Mouse (Mus musculus): ENCODE data around the gene Elmod2. TPM values are rescaled to one million over a fixed set of nuclear protein-coding genes. Genes with fewer than 3 reads are reported as not detected.

Gene Elmod2
- polyA plus RNA-seq, 1 experiment from 2014 or later: 16.3 TPM

GRCm38 (mm10) chr8:83272464-83272863, 59.8 kb downstream of the Elmod2 start:
- no peak for ATAC-seq (replicated peaks; ENCODE audit: low FRiP score)

GRCm38 (mm10) chr8:83271172-83271571, 61.1 kb downstream of the Elmod2 start:
- Histone ChIP-seq H3K4me3 (replicated peaks) (no peak overlapping the region), H3K4me1 (0 out of 2 replicates have a peak, but pooled peaks cover 2% of the 10 kb centered on the region), H3K36me3 (peaks cover 2% of the 10 kb centered on the region; the same call in 1 of the 2 replicates), H3K27ac (no peak overlapping the region), H3K4me2 (no peak overlapping the region), H3K27me3 (no peaks in the 10 kb centered on the region), H3K9me3 (replicated peaks) (no peaks in the 10 kb centered on the region), H3K9ac (no peak overlapping the region)
- whole genome bisulfite sequencing: 94% methylated on average over 14 of the region's 14 CpGs
- no peak for ATAC-seq (replicated peaks; ENCODE audit: low FRiP score)

More at GRCm38 (mm10) chr8:83272464-83272863, 59.8 kb downstream of the Elmod2 start:
- H3K9ac ChIP-seq: no peak overlapping the region
- H3K27ac ChIP-seq: no peak overlapping the region
- 0 out of 2 replicates have a peak, but pooled peaks cover 2% of the 10 kb centered on the region for H3K4me1 ChIP-seq
- no peaks in the 10 kb centered on the region for H3K27me3 ChIP-seq
- H3K4me2 ChIP-seq: no peak overlapping the region
- no peaks in the 10 kb centered on the region; the same call in 1 of the 2 replicates for H3K36me3 ChIP-seq
- H3K9me3 ChIP-seq (replicated peaks): no peaks in the 10 kb centered on the region
- WGBS: 76% methylated on average over 10 of the region's 10 CpGs
- H3K4me3 ChIP-seq (replicated peaks): no peak overlapping the region

Other genes starting within 250 kb of the Elmod2 start
- 1.8 and 1.9 TPM in 2 replicates for gene Tbc1d9, start 167.1 kb downstream of the Elmod2 start, polyA plus RNA-seq (2015; fragmentation: Nextera tagmentation; extraction: Ambion mirVana)
- 1.0 and 1.1 TPM in 2 replicates for gene Gm10645, start 166.3 kb downstream of the Elmod2 start, polyA plus RNA-seq (2015; fragmentation: Nextera tagmentation; extraction: Ambion mirVana)
- gene Ucp1, start 42.1 kb downstream of the Elmod2 start, polyA plus RNA-seq (2015; fragmentation: Nextera tagmentation; extraction: Ambion mirVana): not detected in 2 replicates
- not detected in 2 replicates for gene Mgat4d, start 16.0 kb upstream of the Elmod2 start, polyA plus RNA-seq (2015; fragmentation: Nextera tagmentation; extraction: Ambion mirVana)
- 0.25 and 0.26 TPM in 2 replicates for gene Clgn, start 57.4 kb upstream of the Elmod2 start, polyA plus RNA-seq (2015; fragmentation: Nextera tagmentation; extraction: Ambion mirVana)
- gene Scoc, start 125.9 kb upstream of the Elmod2 start, polyA plus RNA-seq (2015; fragmentation: Nextera tagmentation; extraction: Ambion mirVana): 106 and 112 TPM in 2 replicates
- gene Olfr370, start 203.3 kb upstream of the Elmod2 start, polyA plus RNA-seq (2015; fragmentation: Nextera tagmentation; extraction: Ambion mirVana): not detected in 2 replicates
- 344 and 353 TPM in 2 replicates for gene Ndufb7, start 234.2 kb upstream of the Elmod2 start, polyA plus RNA-seq (2015; fragmentation: Nextera tagmentation; extraction: Ambion mirVana)